Mouse (Mus musculus): Measurements from ENCODE around the gene Adcyap1. TPM values are rescaled to one million over a fixed set of nuclear protein-coding genes. Genes with fewer than 3 reads are reported as not detected.

Adcyap1 gene
- not detected for polyA plus RNA-seq (2014; fragmentation: Illumina TruSeq; extraction: RNeasy Lipid Tissue Mini Kit (QIAGEN cat#74804); ENCODE audit: low read depth, low replicate concordance)

DNA sequence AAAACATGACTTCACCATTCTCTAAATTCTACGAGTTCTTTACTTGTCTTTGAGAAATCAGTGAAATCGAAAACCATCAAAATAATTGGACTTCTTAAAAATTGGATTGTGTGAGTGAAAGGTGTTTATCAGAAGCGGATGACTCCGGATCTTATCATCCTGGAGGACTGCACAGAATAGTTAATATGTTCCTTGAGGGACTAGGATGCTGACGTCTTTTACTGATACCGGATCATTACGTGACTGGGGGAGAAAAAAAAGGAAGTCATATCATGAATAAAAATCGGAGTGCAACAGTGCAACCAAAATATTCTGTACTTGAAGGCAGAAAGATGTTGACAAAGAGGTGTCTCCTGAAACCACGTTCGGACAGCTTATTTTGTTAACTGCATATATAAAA, at the start of gene Adcyap1:
Adcyap1 (plus strand) TSS at position 301 of the 400 bp plus-strand sequence.

